Mouse (Mus musculus) WW6 (cell line): ENCODE data around the gene 1500009C09Rik.

ENCODE experiments used
- DNase-seq: peaks from one replicate; pipeline ENCODE4 v3.0.0-alpha.2; 2013; ENCODE audit warnings: low read depth, low spot score

Gene 1500009C09Rik

DNA sequence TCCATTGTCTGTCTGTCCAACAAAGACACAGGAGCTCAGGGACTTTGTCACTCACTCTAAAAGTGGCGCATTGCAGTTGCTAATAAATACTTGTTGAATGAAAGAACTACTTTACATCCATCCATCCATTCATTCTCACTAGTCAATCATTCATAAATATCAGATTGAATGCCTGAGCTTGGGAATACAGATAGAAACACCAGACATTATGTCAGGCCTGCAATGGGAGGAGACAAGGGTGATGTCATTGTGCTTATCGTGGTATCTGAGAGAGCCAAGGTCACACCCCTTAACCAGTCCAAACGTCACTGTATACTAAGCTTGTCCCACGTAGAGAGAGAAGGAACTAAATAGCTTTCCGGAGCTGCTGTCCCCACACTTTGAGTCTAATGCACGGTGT, at the start of gene 1500009C09Rik:
1500009C09Rik (plus strand) TSS at position 301 of the 400 bp plus-strand sequence.
- DNase-seq, result no peak

DNA sequence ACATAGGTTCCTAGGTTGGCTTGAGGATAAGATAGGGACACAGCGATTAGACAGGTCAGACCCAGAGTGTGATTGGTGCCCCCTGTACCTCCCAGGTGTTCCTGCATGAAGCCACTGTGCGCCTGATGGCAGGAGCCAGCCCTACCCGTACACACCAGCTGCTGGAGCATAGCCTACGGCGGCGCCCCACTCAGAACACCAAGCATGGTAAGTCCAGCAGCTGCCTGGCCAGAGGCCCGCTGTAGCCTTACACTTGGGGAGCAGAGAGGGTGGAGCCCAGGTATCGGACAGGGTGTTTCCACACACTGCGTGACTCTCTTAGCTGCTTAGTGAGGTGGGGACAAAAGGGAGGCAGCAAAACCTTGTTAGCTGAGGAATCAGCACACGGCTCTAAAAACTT, 49.1 kb upstream of the 1500009C09Rik start:
- DNase-seq, result no peak

GRCm38 (mm10) chr15:82203611-82204351, 48.4 kb upstream of the 1500009C09Rik start:
- DNase-seq, result no peak

- DNase-seq, result no peak
Measured at GRCm38 (mm10) chr15:82204680-82205371, 47.4 kb upstream of the 1500009C09Rik start.

- DNase-seq, result no peak
Measured at GRCm38 (mm10) chr15:82206365-82207104, 45.7 kb upstream of the 1500009C09Rik start.

DNA sequence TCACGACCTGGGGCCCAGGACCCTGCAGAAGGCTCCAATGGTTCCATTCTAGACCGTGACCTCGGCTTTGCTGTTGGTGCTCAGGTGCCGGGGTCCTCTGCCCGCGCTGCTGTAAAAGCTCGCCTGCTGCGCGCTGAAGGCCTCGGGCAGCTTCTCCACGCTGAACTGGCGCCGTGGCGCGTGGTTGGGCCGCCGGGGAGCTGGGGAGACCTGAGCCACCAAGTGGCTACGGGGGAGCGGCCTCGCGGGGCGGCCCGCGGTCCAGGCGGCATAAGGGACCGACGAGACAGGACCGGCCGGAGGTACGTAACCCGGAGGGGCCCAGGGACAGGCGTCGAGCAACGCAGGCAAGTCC, 45.1 kb upstream of the 1500009C09Rik start:
- DNase-seq, result no peak

DNA sequence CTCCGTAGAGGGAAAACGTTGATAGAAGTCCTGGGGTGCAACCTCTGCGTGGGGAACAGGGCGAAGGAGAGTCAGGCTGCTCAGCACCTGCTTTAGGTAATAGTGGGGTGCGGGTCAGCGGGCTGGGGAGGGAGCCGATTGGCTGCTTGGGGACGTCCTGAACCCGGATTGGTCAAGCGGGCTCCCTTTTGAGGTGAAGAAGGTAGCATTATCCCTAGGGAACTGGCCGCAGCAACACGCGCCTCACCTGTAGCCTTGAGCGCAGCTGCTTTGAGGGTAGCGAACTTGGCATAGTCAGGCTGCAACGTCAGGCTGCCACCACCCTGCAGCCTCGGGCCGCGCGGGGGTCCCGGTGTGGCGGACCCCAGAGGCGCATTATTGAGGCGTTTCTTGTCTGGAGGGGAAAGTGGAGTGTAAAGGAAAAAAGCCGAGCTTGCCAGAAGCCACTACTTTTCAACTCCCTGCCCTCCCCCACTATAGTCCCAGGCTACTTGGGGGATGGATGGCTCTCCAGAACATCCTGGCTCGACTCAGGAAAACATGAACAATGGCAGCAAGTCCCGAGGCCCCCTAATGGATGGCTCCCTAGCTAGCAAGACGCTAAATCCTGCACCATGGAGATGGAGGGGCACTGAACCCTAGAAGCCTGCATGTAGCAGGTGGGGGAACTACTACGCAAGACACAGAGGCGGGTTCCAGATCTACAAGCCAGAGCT, 44.5 kb upstream of the 1500009C09Rik start:
- DNase-seq, result no peak

DNA sequence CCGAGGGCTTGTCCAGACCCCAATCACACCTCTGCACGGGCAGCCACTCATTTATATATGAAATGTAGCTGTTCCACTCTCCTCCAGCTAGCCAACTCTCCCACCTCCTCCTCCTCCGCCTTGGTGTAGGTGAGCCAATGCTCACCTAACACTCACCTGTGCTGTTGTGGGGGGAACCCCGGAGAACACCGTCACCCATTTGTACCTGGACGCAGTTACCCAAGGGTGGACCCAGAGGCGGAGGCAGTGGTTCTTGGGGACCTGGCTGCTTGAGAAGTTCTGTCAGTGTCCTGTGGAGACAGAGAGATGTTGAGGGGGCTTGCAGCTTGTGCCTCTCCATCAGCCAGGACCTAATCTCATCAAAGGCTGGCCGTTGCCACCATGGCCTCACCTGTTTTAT, 43.9 kb upstream of the 1500009C09Rik start:
- no peak for DNase-seq

GRCm38 (mm10) chr15:82209295-82210050, 42.7 kb upstream of the 1500009C09Rik start:
- DNase-seq, result no peak

DNA sequence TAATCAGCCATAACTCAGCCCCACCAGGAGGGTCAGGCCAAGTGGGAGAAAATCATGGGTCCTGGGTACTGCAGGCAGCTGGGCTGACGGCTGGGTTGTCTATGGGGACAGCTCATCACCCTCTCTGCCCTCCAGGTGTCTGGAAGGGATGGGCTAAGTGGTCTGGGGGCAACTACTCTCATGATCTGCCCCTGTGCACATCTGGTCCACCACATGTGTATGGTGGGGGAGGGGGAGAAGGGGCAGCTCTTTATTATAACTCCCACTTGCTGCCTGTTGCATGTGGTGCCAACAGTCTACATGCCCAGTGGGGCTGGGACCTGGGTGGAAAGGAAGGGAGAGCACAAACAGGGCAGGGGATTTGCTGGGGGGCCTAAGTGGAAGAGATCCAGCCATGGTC, 41.4 kb upstream of the 1500009C09Rik start:
- DNase-seq, result no peak

DNA sequence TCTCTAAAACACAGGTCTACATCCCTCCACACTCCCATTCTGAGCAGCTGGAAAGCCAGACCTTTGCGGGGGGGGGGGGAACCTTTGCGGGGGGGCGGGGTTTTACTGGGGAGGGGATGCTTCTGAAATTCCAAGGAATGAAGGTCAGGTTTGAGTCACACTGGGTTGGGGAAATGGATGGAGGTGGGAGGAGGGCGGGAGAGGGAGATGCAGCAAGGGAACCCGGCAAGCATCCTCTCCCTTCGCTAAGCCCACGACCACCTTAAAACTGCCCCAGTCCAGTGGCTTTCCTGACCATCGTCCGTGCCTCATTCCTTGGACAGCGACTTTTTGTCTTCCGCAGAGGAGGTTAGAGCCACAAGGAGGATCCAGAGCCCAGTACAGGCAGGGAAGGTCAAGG, 40.9 kb upstream of the 1500009C09Rik start:
- DNase-seq, result no peak

GRCm38 (mm10) chr15:82211911-82212751, 40.1 kb upstream of the 1500009C09Rik start:
- no peak for DNase-seq

GRCm38 (mm10) chr15:82212752-82213063, 39.5 kb upstream of the 1500009C09Rik start, which contains the start of gene Shisa8:
TSS of gene Shisa8 (minus strand) at chr15:82212815.
- no peak for DNase-seq

- no peak for DNase-seq
Measured at GRCm38 (mm10) chr15:82213222-82213621, 39.0 kb upstream of the 1500009C09Rik start.

GRCm38 (mm10) chr15:82215332-82216046, 36.7 kb upstream of the 1500009C09Rik start:
- DNase-seq, result no peak

DNA sequence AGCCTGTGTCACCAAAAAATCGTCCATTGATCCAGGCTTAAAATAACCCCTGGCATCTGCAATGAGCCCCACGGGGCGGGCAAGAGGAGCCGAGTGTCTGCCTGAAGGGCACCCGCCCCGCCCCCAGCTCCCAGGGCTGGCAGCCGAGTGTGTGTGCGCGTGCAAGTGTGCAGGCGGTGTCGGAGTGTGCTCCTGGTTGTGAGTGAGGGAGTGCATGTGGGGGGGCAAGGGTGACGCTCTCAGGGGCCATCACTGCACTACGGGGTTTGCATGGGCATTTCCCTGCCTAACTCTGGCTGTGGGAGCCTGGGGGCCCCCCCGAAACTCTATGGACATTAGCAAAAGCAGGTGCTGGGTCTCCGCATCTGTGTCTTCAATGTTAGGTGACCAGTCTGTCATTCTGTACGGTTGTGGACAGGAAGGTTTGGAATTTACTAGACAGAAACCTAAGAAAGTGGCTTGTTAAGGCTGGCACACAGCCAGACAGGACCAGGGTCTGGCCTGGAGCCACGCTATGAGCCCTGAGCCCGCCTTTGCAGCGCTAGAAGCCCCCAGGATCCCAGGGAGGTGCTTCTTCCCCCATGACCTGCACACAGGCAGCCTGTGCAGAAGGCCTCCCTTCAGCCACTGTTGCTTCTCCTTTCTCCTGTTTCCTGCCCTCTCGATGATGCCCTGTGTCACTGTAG, 35.9 kb upstream of the 1500009C09Rik start:
- no peak for DNase-seq

DNA sequence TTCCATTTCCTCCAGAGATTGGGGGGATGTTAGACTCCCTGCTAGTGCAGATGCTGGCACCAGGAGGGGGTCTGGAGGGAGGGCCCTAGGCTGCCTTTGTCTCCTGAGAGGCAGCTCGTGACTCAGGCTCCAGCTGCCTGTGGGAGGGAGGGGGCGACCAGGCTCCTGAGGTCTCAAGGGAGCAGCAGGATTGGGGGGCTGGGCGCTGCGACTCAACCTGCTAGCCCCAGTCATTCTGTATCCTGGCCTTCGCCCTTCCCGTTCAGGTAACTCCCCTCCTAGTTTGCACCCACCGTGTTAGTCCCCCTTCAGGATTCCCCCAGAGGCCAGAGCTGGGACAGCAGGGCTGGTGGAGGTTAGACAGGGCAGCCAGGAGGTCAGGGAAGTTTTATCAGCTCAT, 35.2 kb upstream of the 1500009C09Rik start:
- DNase-seq, result no peak

DNA sequence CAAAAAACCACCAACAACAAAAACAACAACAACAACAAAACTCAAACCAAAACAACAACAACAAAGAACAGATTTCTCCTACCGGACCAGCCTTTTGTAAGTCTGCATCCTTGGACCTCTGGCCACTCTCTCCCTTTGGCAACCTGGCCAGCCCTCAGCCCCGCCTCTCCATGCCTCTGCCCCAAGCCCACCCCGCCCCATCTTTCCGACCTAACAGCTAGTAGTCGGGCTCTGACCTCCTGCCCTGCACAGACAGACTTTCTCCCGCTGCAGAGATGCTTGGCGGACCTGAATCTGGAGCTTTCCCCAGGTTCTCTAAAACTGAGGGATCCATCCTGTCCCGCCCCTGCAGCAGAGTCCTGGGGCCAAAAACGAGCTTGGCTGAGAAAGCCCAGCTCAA, 34.2 kb upstream of the 1500009C09Rik start:
- DNase-seq, result no peak
